Mouse (Mus musculus) thymus, postnatal 4 days (tissue): Measurements from ENCODE around the gene Zbtb21.
A peak's percentile ranks its signal among the peaks of the same experiment; 100 is the strongest.

ENCODE experiments used
- DNase-seq: peaks from one replicate; pipeline ENCODE4 v3.0.0; 2021

Gene Zbtb21

DNA sequence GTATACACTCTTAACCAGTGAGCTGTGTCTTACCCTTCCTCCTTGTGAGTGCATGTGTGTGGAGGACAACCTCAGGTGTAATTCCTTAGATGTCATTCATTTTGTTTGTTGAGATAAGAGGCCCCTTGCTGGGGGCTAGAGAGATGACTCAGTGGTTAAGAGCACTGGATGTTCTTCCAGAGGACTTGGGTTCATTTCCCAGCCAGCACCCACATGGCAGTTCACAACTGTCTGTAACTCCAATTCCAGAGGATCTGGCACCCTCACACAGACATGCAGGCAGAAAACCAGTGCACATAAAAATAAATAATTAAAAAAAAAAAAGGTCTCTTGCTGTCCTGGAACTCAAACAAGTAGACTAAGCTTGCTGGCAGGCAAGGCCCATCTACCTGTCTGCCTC lies 20.6 kb downstream of the Zbtb21 start:
- no peak for DNase-seq

DNA sequence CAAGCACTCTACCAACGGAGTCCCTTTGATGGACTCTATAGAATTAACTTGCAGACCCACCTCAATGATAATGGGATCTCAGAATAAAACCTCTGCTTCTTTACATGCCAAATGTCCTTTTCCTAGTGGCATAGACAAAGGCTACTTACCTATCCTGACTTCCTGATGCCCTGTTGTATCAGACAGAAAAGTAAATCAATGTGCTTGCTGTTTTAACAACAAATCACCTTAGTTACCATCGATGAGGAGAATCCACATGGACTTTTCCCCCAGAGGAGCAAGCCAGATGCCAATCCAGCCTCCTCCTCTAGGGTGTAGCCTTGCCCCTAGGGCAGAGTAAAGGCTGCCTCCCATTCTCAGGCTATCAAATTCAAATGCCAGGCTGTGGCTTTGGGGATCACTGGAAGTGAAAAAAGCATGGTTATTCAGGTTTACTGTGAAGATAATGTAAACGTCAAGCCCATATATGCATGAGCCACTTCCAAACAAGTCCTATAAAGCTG lies 21.9 kb downstream of the Zbtb21 start:
- DNase-seq = no peak

DNA sequence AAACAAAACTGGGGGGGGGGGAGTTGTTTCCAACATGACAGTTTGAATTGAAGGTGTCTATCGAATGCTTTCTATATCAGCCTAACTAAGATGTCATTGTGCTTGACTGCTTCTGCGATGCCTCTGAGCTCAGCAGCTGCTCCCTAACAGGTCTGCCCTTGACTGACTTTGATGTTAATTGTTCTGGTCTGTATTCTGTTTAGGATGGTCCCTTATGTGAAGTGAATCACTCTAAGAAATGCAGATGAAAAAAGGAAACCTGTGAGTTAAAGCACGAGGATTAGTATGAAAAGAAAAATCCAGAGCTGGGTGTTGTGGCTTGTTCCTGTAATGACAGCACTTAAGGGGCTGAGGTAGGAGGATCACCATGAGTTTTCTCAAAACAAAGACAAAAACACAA lies 26.6 kb downstream of the Zbtb21 start:
- no peak for DNase-seq

DNA sequence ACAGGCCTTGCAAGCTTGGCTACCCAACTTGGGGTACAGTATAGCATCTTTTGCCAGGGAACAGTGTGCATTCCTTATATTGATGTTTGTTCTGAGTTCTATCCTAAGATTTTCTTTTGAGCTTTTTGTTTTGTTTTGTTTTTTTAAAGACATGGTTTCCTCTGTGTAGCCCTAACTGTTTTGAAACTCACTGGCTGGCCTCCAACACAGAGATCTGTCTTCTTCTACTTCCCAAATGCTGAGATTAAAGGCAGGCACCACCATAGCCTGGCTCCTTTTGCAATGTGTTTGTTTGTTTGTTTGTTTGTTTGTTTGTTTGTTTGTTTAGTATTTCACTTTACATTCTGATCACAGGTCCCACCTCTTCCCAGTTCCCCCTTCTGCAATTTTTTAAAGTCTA lies 32.2 kb downstream of the Zbtb21 start:
- DNase-seq = no peak

DNA sequence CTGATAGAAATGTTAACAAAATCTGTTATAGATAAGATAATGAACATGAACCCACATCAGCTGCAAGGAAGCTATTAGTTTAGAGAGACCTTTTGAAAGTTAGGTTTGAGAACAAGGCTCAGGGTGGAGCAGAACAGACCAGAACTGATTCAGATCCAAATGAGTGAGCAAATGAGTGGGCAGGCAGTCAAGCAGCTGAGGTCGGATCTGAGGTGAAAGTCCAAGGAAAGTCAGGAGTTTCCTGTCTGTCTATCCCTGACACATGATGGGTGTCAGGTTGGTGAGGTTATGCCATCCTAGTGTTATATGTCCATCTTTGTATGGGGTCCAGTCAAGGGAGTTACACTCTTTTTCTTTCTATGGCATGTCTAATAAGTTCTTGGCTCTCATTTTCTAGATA lies 32.9 kb downstream of the Zbtb21 start:
- no peak for DNase-seq

DNA sequence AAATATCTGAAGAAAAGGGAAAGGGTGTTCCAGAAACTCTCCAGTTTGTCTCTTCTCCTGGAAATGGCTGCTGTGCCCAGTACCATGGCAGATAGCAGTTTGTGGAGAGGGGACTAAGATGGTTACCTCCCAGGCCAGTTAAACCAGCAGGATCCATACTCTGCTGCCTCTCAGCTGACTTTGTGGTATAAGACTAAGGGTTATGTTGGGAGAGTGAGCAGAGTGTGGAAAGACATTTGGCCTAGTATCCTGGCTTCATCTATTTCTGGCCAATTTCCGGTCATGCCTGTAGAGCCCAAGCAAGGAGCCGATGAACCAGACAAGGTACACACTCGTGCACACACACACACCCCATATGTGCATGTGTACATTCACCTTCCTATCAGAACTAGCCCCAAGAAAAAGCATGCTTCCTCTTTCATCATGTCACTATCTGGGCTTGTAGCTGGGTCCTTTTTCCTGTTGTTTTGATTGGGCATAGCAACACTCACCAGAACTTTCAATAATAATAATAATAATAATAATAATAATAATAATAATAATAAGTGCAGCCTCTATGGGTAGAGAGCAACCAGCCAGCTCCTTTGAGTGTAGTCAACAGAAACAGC lies 35.0 kb downstream of the Zbtb21 start:
- no peak for DNase-seq

DNA sequence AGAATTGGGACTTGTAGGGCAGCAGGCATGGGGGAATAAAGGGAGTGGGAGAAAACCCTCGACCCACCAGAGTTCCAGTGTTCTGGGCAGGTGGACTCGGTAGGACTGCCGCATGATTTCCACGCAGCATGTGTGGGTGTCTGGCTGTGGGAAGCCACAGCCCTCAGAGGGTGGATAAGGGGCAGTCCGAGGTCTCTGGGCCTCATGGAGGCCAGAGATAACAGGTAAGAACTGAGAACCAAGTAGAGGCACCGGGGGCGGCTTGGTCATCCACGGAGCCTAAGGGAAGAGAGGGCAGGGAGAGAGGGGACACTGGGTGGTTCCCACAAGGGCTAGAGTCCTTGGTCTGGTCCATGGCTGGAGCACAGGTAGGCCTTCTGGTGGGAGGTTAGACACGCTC lies 36.0 kb downstream of the Zbtb21 start:
- DNase-seq = no peak

DNA sequence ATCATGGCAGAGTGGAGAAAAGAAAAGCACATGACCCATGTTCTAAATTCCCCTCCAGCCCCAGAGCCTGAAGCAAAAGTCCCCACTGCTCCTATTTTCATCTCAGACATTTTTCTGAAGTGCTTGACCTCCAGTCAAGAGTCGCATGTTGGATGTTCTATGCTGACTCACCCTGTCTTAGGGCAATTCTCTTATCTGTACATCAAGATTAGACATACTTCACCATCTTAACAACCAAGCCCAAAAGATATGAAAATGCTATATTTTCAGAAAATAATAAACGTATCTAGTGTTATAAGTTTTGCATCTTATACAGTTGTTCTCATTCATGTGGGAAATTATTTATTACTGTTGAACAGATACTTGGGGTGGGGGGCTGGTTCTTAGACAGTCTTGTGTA lies 36.7 kb downstream of the Zbtb21 start:
- no peak for DNase-seq

DNA sequence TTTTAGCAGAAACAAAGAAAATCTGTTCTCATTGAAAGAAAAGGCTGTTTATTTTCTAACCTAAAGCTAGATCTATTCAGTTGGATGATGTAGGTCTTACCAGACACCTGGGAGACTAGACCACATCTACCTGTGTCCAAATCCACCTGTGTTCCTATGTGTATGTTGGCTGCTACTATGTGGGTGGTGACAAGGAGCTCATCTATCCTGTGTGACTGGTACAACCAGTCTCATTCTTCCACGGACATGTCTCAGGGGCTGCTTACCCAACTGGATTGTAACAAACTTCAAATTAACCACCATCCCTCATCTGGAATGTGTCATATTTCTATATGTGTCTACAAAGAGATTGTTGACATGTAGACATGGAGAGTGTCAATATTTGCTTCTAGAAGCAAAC lies 38.7 kb downstream of the Zbtb21 start:
- no peak for DNase-seq

DNA sequence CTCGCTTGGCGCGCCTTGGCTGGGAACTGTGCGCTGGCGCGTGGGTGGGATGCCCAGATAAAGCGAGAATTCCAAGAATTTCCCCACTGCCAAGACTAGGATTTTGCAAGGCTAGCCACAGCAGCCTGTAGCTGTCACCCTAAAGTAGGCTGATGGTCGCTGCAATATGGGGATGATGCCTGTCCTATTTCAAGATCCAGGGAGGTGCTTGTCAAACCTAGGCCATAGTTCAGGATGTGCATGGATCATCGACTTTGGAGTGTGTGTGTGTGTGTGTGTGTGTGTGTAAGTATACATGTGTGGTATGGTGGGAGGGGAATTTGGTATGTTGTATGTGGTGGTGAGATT lies 39.7 kb downstream of the Zbtb21 start:
- DNase-seq = no peak

DNA sequence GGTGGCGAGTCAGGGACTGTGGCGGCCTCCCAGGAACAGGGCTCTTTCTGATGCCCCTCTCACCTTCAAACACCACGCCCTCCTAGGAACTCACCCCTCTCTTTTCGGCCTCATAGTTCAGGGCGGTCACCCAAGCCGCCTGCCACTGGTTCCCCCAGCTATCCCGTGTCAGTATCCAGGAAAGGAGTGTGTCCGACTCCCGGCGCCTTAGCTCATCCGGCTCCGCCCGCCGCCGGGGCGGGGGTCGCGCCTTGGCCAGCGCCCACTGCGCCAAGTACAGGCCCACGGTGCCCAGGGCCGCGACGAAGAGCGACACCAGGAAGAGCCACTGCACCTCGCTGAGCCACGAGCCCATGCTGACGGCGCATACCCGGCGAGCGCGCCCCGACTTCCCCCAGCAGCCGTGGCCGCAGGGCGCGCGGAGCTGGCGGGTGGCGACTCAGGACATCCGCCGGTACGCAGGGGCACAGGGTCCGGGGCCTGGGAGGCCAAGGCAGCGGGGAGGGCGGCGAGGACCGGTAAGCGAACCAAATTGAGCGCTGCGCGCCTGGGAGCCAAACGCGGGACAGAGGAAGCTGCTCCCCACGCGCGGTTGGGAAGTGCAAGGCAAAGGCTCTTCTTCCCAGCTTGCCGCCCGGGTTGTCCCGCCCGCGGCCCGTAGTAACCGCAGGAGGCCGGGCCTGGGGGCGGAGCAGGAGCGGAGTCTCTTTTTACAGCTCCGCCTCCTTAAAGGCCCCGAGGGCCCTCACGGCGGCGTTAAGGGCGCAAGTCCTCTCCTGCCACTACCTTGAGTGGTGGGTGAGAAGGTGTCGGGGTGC lies 40.3 kb downstream of the Zbtb21 start:
- DNase-seq = peak; percentile 76

DNA sequence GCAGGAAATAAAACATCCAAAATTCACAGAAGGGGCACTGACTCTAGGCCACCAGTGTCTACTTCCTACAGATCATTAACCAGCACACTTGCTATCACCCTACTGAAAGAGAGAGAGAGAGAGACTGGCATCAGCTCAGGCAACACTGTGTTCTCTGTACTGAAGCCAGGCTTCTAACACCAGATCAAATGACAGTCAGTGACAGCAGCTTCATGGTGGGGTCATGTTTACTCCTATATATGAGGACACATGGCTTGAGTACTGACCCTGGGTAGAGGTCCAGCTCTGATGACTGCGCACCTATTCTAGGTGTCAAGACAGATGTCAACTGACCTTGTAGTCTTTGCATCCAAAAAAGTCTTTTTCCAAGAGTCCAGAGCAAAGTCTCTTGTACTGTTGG lies 41.8 kb downstream of the Zbtb21 start:
- DNase-seq = no peak

DNA sequence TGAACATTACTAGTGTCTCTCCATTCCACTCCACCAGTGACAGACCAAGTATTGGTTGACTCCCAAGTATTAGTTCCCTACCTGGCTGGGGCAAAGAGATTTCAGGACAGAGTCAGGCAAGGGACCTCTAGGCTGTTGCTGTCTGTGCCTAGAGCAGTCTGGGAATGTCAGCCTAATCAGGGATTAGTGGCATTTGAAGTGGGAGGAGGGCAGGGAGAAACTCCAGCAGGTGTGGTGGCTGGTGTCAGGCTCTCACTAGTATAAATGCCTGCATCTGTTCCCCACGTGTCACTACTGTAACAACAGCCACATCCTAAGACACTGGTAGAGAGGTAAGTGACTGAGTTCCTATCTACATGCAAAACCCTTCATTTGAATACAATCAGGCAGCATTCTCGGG lies 42.6 kb downstream of the Zbtb21 start:
- no peak for DNase-seq

DNA sequence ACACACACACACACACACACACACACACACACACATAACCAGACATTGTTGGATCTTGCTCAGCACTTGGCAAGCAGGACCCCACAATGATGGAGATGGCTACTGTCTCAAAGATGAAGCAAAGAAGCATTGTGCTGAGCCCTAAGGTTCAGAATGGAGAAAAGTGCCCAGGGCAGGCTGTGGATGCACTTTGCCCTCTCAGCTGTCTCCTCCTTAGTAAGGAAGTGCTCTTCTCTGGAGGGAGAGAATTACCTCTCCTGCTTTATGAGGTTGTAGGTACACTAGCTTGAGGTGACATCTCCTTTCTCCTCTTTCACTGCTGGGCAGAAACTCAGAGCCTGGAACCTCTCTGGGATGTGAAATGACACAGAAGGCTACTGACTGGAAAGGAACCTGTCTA lies 49.5 kb downstream of the Zbtb21 start:
- no peak for DNase-seq

DNA sequence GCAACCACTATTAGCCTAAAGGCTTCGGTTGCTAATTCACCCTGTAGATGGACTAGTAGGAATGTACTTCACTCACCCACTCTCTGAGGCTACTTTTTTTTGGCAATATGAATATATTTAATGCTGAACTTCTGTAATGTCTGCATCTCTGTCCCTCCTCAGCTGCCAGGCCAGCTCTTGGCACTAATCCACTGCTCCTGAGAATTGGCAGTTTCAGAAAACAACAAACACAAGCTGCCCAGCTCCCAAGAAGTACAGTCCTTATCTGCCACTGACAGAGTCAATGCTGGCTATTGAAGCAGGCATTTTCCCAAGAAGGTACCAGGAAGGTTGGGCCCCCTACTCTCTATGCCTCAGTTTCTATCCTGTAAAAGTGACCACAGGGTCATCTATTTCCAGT lies 53.1 kb downstream of the Zbtb21 start:
- DNase-seq = no peak

DNA sequence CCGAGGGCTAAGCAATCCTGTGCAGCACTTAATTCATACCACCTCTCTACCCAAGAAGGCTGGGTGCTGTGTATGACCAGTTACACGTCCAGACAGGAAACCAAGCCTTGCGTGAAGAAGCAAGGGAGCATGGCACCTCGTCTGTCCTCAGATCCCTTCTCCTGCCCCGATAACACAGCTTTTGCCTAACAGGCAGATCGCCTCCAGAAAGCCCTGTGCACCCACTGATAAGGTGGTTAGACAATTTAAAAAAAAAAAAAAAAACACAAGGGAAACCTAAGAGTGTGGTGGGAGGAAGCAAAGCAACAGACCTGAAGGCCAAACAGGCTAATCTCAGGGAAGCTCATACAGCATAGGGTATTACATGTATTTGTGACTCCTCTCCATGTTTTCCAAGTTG lies 54.9 kb downstream of the Zbtb21 start:
- no peak for DNase-seq

DNA sequence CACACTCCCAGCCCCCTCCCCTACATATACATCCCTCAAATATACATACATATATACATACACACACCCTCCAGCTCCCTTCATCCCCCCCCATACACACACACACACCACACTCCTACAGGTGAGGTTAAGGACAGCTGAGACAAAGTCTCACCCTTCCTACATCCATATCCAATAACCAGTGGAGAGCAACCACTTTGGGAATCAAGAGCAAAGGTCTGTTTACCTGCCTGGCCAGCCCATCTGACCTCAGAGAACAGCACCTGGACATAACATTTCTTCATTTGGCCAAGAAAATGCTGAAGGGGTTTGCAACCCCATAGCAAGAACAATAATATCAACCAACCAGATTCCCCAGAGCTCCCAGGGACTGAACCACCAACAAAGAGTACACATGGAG lies 56.1 kb downstream of the Zbtb21 start:
- no peak for DNase-seq

DNA sequence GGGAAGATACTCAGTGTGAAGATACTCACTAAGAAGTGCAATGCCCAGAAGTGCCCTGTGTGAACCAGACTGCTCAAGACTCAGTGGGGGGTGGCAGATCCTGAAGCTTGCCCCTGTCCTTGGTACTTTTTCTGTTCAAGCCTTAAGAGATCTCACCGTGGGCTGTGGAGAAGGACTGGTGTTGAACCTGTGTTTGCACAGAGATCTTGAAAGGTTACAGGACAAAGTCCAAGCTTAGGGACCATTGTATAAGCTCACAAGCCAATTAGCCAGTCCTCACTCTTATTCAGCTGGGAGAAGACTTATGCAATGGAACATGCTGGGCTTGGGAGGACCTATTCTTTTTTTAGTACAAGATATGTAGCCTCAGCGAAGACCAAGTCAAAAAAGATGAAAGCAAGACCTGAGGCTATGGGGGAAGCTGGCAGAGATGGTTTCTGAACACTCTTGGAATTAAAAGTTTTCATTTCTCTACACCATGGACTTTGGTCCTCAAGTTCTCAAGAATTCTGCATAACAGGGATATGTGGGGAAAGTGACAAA lies 56.9 kb downstream of the Zbtb21 start:
- DNase-seq = no peak

DNA sequence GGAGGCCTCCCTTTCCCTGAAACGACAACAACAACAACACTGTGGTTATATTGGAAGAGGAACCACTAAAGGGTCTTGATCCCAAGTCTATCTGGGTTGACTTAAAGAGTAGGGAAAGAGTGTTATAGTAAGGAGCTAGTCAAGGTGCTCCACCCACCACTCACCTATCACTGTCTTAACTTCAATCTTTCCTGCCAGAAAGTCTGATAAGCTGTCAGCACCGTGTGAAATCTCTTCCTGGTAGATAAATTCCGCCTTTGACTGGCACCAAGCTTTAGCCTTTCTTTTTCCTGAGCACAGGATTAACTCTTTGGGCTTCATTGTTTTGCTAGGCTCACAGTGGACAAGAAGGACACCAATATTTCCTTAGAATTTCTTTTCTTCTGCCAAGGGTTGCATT lies 58.4 kb downstream of the Zbtb21 start:
- DNase-seq = no peak

DNA sequence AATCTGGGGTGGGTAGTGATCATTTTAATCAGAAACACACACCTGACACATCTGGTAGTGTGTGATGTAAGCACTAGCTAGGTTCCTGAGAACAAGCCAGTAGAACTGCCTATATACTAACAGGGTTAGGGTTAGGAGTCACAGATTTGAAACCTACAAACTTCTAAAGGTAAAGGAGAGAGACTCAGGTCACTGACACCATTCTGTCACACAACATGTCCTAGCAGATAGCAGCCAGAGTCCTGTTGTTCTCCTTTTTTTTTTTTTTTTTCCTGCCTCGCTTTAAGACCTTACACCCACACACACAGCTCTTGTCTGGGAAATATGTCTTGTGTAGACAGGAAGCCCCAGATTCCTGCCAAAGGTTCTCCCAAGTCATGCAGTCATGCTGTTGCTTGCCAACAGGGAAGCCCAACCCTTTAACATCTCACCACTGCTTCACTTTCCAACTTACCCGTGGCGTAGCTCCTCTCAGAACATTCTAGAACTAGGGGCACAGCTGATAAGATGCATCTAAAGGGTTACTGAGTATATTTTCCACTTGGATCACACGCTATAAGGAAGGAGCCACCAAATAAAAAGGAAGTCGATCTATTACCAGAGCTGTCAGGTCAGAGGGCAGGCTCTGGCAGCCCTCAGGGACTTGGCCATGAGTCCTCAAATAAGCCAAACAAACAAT lies 64.9 kb downstream of the Zbtb21 start:
- no peak for DNase-seq
